Mouse (Mus musculus): ENCODE data around the gene Bcl2l2. TPM values are rescaled to one million over a fixed set of nuclear protein-coding genes. Genes with fewer than 3 reads are reported as not detected.

The Bcl2l2 gene
- polyA plus RNA-seq, 1 experiment, result 20.5 TPM

- Histone ChIP-seq H3K27me3 (ENCODE audit: control insufficient read depth, insufficient read depth, insufficient read length) (no peaks in the 10 kb centered on the region), H3K4me3 (no peak overlapping the region), H3K4me2 (ENCODE audit: low read depth) (no peak overlapping the region), H3K79me2 (ENCODE audit: control insufficient read depth, insufficient read depth) (peaks cover 14% of the 10 kb centered on the region), H3K36me3 (ENCODE audit: control insufficient read depth, insufficient read depth) (peaks cover 27% of the 10 kb centered on the region), H3ac (ENCODE audit: control insufficient read depth, insufficient read length) (no peak overlapping the region)
- TF ChIP-seq TCF3 (IDR thresholded peaks at IDR 0.05; ENCODE audit: insufficient read length, low read depth) (no peak), CEBPB (IDR thresholded peaks at IDR 0.05; ENCODE audit: insufficient read depth, poor library complexity, severe bottlenecking) (peak; percentile 36; the same call in 1 of the 2 replicates)
Measured at GRCm38 (mm10) chr14:54900383-54900782, 17.2 kb downstream of the Bcl2l2 start.

- no peak for TF ChIP-seq MYOD1 (IDR thresholded peaks at IDR 0.05; ENCODE audit: control insufficient read depth in 1 of 3, insufficient read length in 2 of 3, low read depth in 2 of 3)
- Histone ChIP-seq H3K27me3 (ENCODE audit: control insufficient read depth, insufficient read depth, insufficient read length) (no peaks in the 10 kb centered on the region), H3ac (ENCODE audit: control insufficient read depth, insufficient read length) (no peak overlapping the region), H3K4me2 (ENCODE audit: low read depth) (no peak overlapping the region), H3K79me2 (ENCODE audit: control insufficient read depth, insufficient read depth) (no peaks in the 10 kb centered on the region), H3K36me3 (ENCODE audit: control insufficient read depth, insufficient read depth) (peaks cover 10% of the 10 kb centered on the region), H3K4me3 (no peak overlapping the region)
Measured at GRCm38 (mm10) chr14:54903641-54904040, 20.5 kb downstream of the Bcl2l2 start.

DNA sequence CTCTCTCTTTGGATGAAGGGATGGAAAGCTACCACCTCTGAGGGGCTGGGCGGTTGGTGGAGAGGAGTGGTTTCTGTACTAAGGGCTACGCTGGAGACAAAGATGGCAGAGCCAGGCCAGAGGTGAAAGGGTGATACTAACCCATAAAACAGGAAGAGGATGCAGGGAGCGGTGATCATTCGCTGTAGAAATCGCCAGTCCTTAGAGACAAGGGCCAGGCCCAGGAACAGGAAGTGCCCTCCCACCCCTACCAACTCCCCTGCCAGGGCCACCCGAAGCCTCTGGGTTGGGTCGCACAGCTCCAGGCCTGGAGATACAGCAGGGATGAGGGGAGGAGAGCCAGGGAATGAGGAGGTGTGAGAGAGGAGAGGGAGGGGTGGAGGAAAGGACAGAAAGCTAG is 25.5 kb downstream of the Bcl2l2 start:
- Histone ChIP-seq H3K4me2 (ENCODE audit: low read depth) (no peak overlapping the region), H3K27me3 (ENCODE audit: control insufficient read depth, insufficient read depth, insufficient read length) (peaks cover 20% of the 10 kb centered on the region), H3K36me3 (ENCODE audit: control insufficient read depth, insufficient read depth) (no peaks in the 10 kb centered on the region), H3K4me3 (no peak overlapping the region), H3K79me2 (ENCODE audit: control insufficient read depth, insufficient read depth) (no peaks in the 10 kb centered on the region), H3ac (ENCODE audit: control insufficient read depth, insufficient read length) (no peak overlapping the region)
- no peak for TF ChIP-seq USF1 (IDR thresholded peaks at IDR 0.05; ENCODE audit: low read depth)
- no peak for TF ChIP-seq SRF (IDR thresholded peaks at IDR 0.05; ENCODE audit: control insufficient read depth, insufficient read length, low read depth)
- TF ChIP-seq POLR2AphosphoS2 (IDR thresholded peaks at IDR 0.05; ENCODE audit: insufficient read length, low read depth), result no peak
- no peak for TF ChIP-seq MYOD1 (IDR thresholded peaks at IDR 0.05; ENCODE audit: control insufficient read depth in 1 of 3, insufficient read length in 2 of 3, low read depth in 2 of 3)
- no peak for TF ChIP-seq POLR2A (IDR thresholded peaks at IDR 0.05; ENCODE audit: insufficient read length, low read depth)
- TF ChIP-seq TCF3 (IDR thresholded peaks at IDR 0.05; ENCODE audit: insufficient read length, low read depth), result no peak
- TF ChIP-seq CEBPB (IDR thresholded peaks at IDR 0.05; ENCODE audit: insufficient read depth, poor library complexity, severe bottlenecking), result no peak
- no peak for TF ChIP-seq MYOG (IDR thresholded peaks at IDR 0.05; ENCODE audit: control insufficient read depth in 1 of 3, insufficient read depth in 1 of 3, insufficient read length in 2 of 3, low read depth in 2 of 3)
- no peak for TF ChIP-seq E2F4 (IDR thresholded peaks at IDR 0.05; ENCODE audit: insufficient read depth)
- no peak for TF ChIP-seq MAX (IDR thresholded peaks at IDR 0.05; ENCODE audit: low read depth)
- TF ChIP-seq TCF12 (IDR thresholded peaks at IDR 0.05; ENCODE audit: insufficient read depth, poor library complexity, severe bottlenecking), result no peak
- no peak for TF ChIP-seq REST (IDR thresholded peaks at IDR 0.05; ENCODE audit: insufficient read depth, insufficient read length)

- no peak for TF ChIP-seq POLR2AphosphoS2 (IDR thresholded peaks at IDR 0.05; ENCODE audit: insufficient read length, low read depth)
- TF ChIP-seq TCF12 (IDR thresholded peaks at IDR 0.05; ENCODE audit: insufficient read depth, poor library complexity, severe bottlenecking), result no peak
- no peak for TF ChIP-seq MAX (IDR thresholded peaks at IDR 0.05; ENCODE audit: low read depth)
- no peak for TF ChIP-seq REST (IDR thresholded peaks at IDR 0.05; ENCODE audit: insufficient read depth, insufficient read length)
- no peak for TF ChIP-seq CEBPB (IDR thresholded peaks at IDR 0.05; ENCODE audit: insufficient read depth, poor library complexity, severe bottlenecking)
- TF ChIP-seq MYOG (IDR thresholded peaks at IDR 0.05; ENCODE audit: control insufficient read depth in 1 of 3, insufficient read depth in 1 of 3, insufficient read length in 2 of 3, low read depth in 2 of 3), result no peak
- no peak for TF ChIP-seq TCF3 (IDR thresholded peaks at IDR 0.05; ENCODE audit: insufficient read length, low read depth)
- TF ChIP-seq MYOD1 (IDR thresholded peaks at IDR 0.05; ENCODE audit: control insufficient read depth in 1 of 3, insufficient read length in 2 of 3, low read depth in 2 of 3), result no peak
- no peak for TF ChIP-seq USF1 (IDR thresholded peaks at IDR 0.05; ENCODE audit: low read depth)
- no peak for TF ChIP-seq POLR2A (IDR thresholded peaks at IDR 0.05; ENCODE audit: insufficient read length, low read depth)
- no peak for TF ChIP-seq SRF (IDR thresholded peaks at IDR 0.05; ENCODE audit: control insufficient read depth, insufficient read length, low read depth)
- TF ChIP-seq E2F4 (IDR thresholded peaks at IDR 0.05; ENCODE audit: insufficient read depth), result no peak
- H3ac ChIP-seq (ENCODE audit: control insufficient read depth, insufficient read length), result no peak overlapping the region
- peaks cover 43% of the 10 kb centered on the region for H3K27me3 ChIP-seq (ENCODE audit: control insufficient read depth, insufficient read depth, insufficient read length)
- no peaks in the 10 kb centered on the region for H3K79me2 ChIP-seq (ENCODE audit: control insufficient read depth, insufficient read depth)
- H3K36me3 ChIP-seq (ENCODE audit: control insufficient read depth, insufficient read depth), result no peaks in the 10 kb centered on the region
- no peak overlapping the region for H3K4me3 ChIP-seq
- no peak overlapping the region for H3K4me2 ChIP-seq (ENCODE audit: low read depth)
Measured at GRCm38 (mm10) chr14:54912109-54912850, 29.1 kb downstream of the Bcl2l2 start.

GRCm38 (mm10) chr14:54912886-54913285 is 29.7 kb downstream of the Bcl2l2 start, which contains the start of gene Slc22a17:
TSS of gene Slc22a17 (minus strand) at chr14:54913132.
- Histone ChIP-seq H3K4me2 (ENCODE audit: low read depth) (no peak within 1 kb of the TSS), H3K79me2 (ENCODE audit: control insufficient read depth, insufficient read depth) (no peaks in the 10 kb centered on the region), H3K36me3 (ENCODE audit: control insufficient read depth, insufficient read depth) (no peaks in the 10 kb centered on the region), H3K4me3 (no peak within 1 kb of the TSS), H3K27me3 (ENCODE audit: control insufficient read depth, insufficient read depth, insufficient read length) (peaks cover 44% of the 10 kb centered on the region), H3ac (ENCODE audit: control insufficient read depth, insufficient read length) (no peak within 1 kb of the TSS)
- TF ChIP-seq POLR2AphosphoS2 (IDR thresholded peaks at IDR 0.05; ENCODE audit: insufficient read length, low read depth) (no peak), POLR2A (IDR thresholded peaks at IDR 0.05; ENCODE audit: insufficient read length, low read depth) (no peak), MYOD1 (IDR thresholded peaks at IDR 0.05; ENCODE audit: control insufficient read depth in 1 of 3, insufficient read length in 2 of 3, low read depth in 2 of 3) (no peak)
